Comparison of ENCODE assay signal across 8 mouse cellular contexts in the genomic region with DNA sequence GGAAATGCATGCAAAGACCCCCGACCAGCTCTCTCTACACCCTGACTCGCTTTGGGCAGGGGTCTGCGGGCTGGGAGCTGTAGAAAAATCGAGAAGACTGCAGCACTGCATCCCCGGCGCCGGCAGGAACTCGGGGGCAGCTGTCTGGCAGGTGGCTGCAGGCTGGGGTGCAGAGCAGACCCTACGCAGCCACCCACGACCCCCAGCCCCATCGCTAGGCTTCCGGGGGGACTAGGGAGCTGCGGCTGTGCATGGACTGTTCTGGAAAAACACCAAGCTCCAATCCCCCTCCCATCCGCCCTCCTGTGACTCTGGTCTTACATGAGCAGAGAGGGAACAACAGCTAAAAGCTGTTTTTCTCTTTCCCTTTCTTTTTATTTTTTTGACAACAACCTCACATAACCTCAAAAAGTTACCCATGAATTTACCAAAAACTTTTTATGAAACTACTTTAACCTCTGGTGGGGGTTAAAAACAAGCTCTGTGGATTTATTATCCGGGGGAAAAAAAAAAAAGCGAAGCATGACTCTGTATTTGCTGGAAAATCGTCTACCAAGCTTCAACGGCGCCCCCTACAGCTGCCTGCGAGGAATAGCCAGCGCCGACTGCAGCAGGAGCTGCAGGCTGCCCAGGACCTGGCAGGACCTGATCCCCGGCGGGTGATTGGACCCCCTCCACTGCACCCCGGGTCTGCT. TPM values are rescaled to one million over a fixed set of nuclear protein-coding genes. Genes with fewer than 3 reads are reported as not detected.
A peak's percentile ranks its signal among the peaks of the same experiment; 100 is the strongest.
DNase-seq lines count a peak whose midpoint lies in the region; ATAC-seq lines count a peak whose summit lies in the region.

No protein-coding gene starts in this region.

- no peaks in the 10 kb centered on the region for H3K27me3 ChIP-seq in hindbrain, embryonic 16.5 days (replicated peaks; ENCODE audit: control insufficient read depth, insufficient read depth, low read length)

- WGBS in hindbrain, embryonic 16.5 days: 0% methylated on average over 25 of the region's 25 CpGs
- WGBS in macrophage (ENCODE audit: missing documents): 3% methylated on average over 22 of the region's 25 CpGs

- H3K27ac ChIP-seq in hindbrain, embryonic 16.5 days (ENCODE audit: low read depth, low read length): peak overlapping the region; percentile 67
- H3K27ac ChIP-seq in macrophage: no peak overlapping the region

- no peaks in the 10 kb centered on the region for H3K79me2 ChIP-seq in macrophage (ENCODE audit: inconsistent target)

- H3K9ac ChIP-seq in hindbrain, embryonic 16.5 days (ENCODE audit: low read depth, low read length): peak overlapping the region; percentile 74

- peak; percentile 86 for ATAC-seq in hindbrain, embryonic 16.5 days

- H3K4me1 ChIP-seq in hindbrain, embryonic 16.5 days (ENCODE audit: control insufficient read depth, insufficient read depth, low read depth, low read length): peaks cover 18% of the 10 kb centered on the region

- H3K36me3 ChIP-seq in hindbrain, embryonic 16.5 days (ENCODE audit: control insufficient read depth, insufficient read depth, low read length): no peaks in the 10 kb centered on the region
- H3K36me3 ChIP-seq in macrophage (ENCODE audit: inconsistent target): no peaks in the 10 kb centered on the region

- H3K4me2 ChIP-seq in hindbrain, embryonic 16.5 days (ENCODE audit: low read length): peak overlapping the region; percentile 95

- H3K9me3 ChIP-seq in hindbrain, embryonic 16.5 days (ENCODE audit: control insufficient read depth, low read length): no peaks in the 10 kb centered on the region

- peak; percentile 54 for DNase-seq in WW6 (ENCODE audit: low read depth, low spot score)
- DNase-seq in cerebellum, postnatal 4 days (ENCODE audit: low spot score in 2 of 2): peak; percentile 89 to 95
- DNase-seq in gastrocnemius, adult 18-20 months (ENCODE audit: low spot score): peak; percentile 85
- peak; percentile 93 to 96 for DNase-seq in left cerebral cortex, adult 18-20 months (ENCODE audit: low spot score in 2 of 2)
- DNase-seq in retina, postnatal 7 days (ENCODE audit: low read depth, low spot score): peak; percentile 85
- DNase-seq in urinary bladder, adult 18-20 months (ENCODE audit: low spot score in 2 of 2): peak; percentile 73 to 84

- peak overlapping the region; percentile 48 for H3K4me3 ChIP-seq in hindbrain, embryonic 16.5 days (ENCODE audit: low read length)
- H3K4me3 ChIP-seq in macrophage (ENCODE audit: inconsistent target): peak overlapping the region; percentile 30

RNA-seq across cellular contexts. Expression of gene Zfp831, which starts 30.4 kb away (rescaled TPM):
- total RNA-seq in gastrocnemius, adult 18-20 months (2021): under 1 TPM; 0.02 TPM
- not detected in 2 replicates for polyA plus RNA-seq in hindbrain, embryonic 16.5 days (2015; fragmentation: Nextera tagmentation; extraction: Ambion mirVana)
- 10 to 100 TPM; 16.4 to 19.0 TPM for total RNA-seq in left cerebral cortex, adult 18-20 months (2021)
- not detected for total RNA-seq in macrophage (2018; cell fraction: chromatin; rRNA removed)
- under 1 TPM in 11 of 26 experiments, not detected in 15; under 0.01 to 0.05 (median 0.03) TPM for total RNA-seq in macrophage (2018; cell fraction: cytosol; rRNA removed)
- under 1 TPM in 4 of 26 experiments, not detected in 22; 0.06 to 0.10 (median 0.10) TPM for total RNA-seq in macrophage (2018; cell fraction: nucleus; rRNA removed)
- 0.03 TPM in 1 of 3 replicates, not detected in the others for polyA plus RNA-seq in macrophage (2018)

Comparison
In these comparisons a context has a peak if more than half of its experiments do, and no peak if none do; other contexts are left out.
1. RNA of gene Zfp831, which starts 30.4 kb away (total RNA-seq): 16.4 to 19.0 TPM in left cerebral cortex, adult 18-20 months; 0.02 TPM in gastrocnemius, adult 18-20 months; every median in the first group is over 10 times any median in the second.
2. Peak in every context shown above with its lines, with median percentiles within 50 percentile points of each other: DNase-seq.